Mouse (Mus musculus) gastrocnemius, postnatal 4 days (tissue): Measurements from ENCODE around the gene Sgcg. TPM values are rescaled to one million over a fixed set of nuclear protein-coding genes. Genes with fewer than 3 reads are reported as not detected.

Experiments used
- total RNA-seq, 2 experiments: library from RNA; stranded (reverse); gene quantifications; 2 replicates each; pipeline ENCODE4 v1.2.3; 2021

The Sgcg gene
- total RNA-seq, 2 experiments from 2014 or later: 145 to 161 TPM

Other genes starting within 250 kb of the Sgcg start
- 10 to 100 TPM; 11.9 to 16.6 TPM for gene Tnfrsf19, start 212.0 kb downstream of the Sgcg start, total RNA-seq
- gene Sacs, start 120.0 kb downstream of the Sgcg start, total RNA-seq: 10 to 100 TPM; 36.6 to 41.3 TPM
- 1 to 10 TPM; 1.1 to 1.4 TPM for gene Arl11, start 51.3 kb upstream of the Sgcg start, total RNA-seq
- 1 to 10 TPM; 4.1 to 4.2 TPM for gene Ebpl, start 101.9 kb upstream of the Sgcg start, total RNA-seq
- gene Kpna3, start 181.4 kb upstream of the Sgcg start, total RNA-seq: 10 to 100 TPM; 73.7 to 78.7 TPM